Mouse (Mus musculus): ENCODE measurements at regions not wholly inside any gene's neighbourhood (a gene's known extent, or its start where the extent isn't known, plus 50 kb on each side); places are given as distances from the start of the nearest gene placed in this dataset.

GRCm38 (mm10) chr7:70067071-70067470, 299.5 kb downstream of the Nr2f2 start:
- TF ChIP-seq CTCF (IDR thresholded peaks at IDR 0.05; ENCODE audit: insufficient read depth, low read depth, low read length) (no peak), POLR2A (IDR thresholded peaks at IDR 0.05; ENCODE audit: insufficient read depth, low read depth, low read length) (no peak)
- H3K27ac ChIP-seq (ENCODE audit: insufficient read depth, low read depth, low read length) = no peak overlapping the region
- no peak overlapping the region for H3K4me3 ChIP-seq (ENCODE audit: insufficient read depth, low read depth, low read length)
- peaks cover 5% of the 10 kb centered on the region; the same call in 1 of the 2 replicates for H3K4me1 ChIP-seq (ENCODE audit: control insufficient read depth, insufficient read depth, low read length)
- WGBS = 95% methylated on average over 5 of the region's 5 CpGs

DNA sequence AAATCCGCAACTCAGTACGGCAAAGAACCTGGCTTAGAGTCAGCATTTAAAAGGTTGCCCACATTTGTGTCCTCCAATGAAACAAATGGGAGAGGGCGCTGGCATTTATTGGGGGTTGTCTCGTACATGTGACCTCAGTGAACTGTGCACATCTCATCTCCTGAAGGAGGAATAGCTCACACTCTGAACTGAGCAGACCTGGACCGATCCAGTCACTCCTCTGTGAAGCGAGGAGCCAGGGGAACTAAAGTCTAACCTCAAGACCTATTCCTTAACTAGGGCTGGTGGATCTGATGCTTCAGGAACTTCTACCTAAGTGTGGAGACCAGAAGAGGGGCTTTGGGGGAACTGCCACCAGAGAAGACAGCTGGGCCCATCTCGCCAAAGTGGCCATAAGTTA, 300.1 kb downstream of the Nr2f2 start:
- Histone ChIP-seq H3K4me3 (ENCODE audit: insufficient read depth, low read depth, low read length) (no peak overlapping the region), H3K4me1 (ENCODE audit: control insufficient read depth, insufficient read depth, low read length) (peaks cover 5% of the 10 kb centered on the region; the same call in 1 of the 2 replicates), H3K27ac (ENCODE audit: insufficient read depth, low read depth, low read length) (no peak overlapping the region)
- 90% methylated on average over 7 of the region's 7 CpGs for WGBS
- TF ChIP-seq POLR2A (IDR thresholded peaks at IDR 0.05; ENCODE audit: insufficient read depth, low read depth, low read length) (no peak), CTCF (IDR thresholded peaks at IDR 0.05; ENCODE audit: insufficient read depth, low read depth, low read length) (no peak)

DNA sequence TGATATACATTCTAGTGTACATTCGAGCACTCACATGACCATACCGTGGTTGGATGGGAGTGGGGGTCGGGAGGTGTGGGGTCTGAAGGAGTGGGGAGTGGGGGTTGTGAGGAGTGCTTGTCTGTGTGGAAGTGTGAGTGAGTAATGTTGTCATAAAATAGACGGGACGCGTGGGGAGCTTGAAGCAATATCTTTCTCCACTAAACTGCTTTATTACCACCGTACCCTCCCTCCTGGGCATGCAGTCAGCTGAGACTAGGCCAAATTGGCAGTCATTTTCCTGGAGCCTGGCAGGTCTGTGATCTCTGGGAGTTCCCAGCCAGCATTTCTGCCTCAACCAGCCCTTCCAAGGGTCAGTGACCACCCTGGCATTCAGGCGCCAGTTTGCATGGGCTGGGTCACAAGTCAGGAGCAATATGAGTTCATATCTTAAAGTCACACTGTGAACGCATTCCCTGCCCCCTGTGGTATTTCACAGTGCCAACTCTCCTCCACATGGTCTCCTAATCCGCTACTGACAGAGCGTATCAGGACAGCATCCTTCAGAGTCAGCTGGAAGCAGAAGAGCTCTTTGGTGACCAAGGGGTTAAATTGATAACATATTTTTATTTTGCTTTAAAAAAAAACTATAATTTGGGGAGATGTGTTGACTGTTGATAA, 300.9 kb downstream of the Nr2f2 start:
- H3K4me1 ChIP-seq (ENCODE audit: control insufficient read depth, insufficient read depth, low read length) = peaks cover 5% of the 10 kb centered on the region; the same call in 1 of the 2 replicates
- WGBS = 57% methylated on average over 11 of the region's 11 CpGs
- H3K4me3 ChIP-seq (ENCODE audit: insufficient read depth, low read depth, low read length) = no peak overlapping the region
- no peak overlapping the region for H3K27ac ChIP-seq (ENCODE audit: insufficient read depth, low read depth, low read length)
- TF ChIP-seq CTCF (IDR thresholded peaks at IDR 0.05; ENCODE audit: insufficient read depth, low read depth, low read length) = no peak
- TF ChIP-seq POLR2A (IDR thresholded peaks at IDR 0.05; ENCODE audit: insufficient read depth, low read depth, low read length) = no peak

- TF ChIP-seq CTCF (IDR thresholded peaks at IDR 0.05; ENCODE audit: insufficient read depth, low read depth, low read length) = no peak
- no peak for TF ChIP-seq POLR2A (IDR thresholded peaks at IDR 0.05; ENCODE audit: insufficient read depth, low read depth, low read length)
- no peak overlapping the region for H3K4me3 ChIP-seq (ENCODE audit: insufficient read depth, low read depth, low read length)
- H3K4me1 ChIP-seq (ENCODE audit: control insufficient read depth, insufficient read depth, low read length) = no peaks in the 10 kb centered on the region
- 72% methylated on average over 5 of the region's 5 CpGs for WGBS
- H3K27ac ChIP-seq (ENCODE audit: insufficient read depth, low read depth, low read length) = no peak overlapping the region
These were observed 319.2 kb downstream of the Nr2f2 start for GRCm38 (mm10) chr7:70047415-70047753.

- TF ChIP-seq POLR2A (IDR thresholded peaks at IDR 0.05; ENCODE audit: insufficient read depth, low read depth, low read length) = no peak
- TF ChIP-seq CTCF (IDR thresholded peaks at IDR 0.05; ENCODE audit: insufficient read depth, low read depth, low read length) = no peak
- WGBS = 67% methylated on average over 17 of the region's 17 CpGs
- H3K4me1 ChIP-seq (ENCODE audit: control insufficient read depth, insufficient read depth, low read length) = no peaks in the 10 kb centered on the region
- H3K4me3 ChIP-seq (ENCODE audit: insufficient read depth, low read depth, low read length) = no peak overlapping the region
- H3K27ac ChIP-seq (ENCODE audit: insufficient read depth, low read depth, low read length) = no peak overlapping the region
These were observed 319.7 kb downstream of the Nr2f2 start for GRCm38 (mm10) chr7:70046691-70047414.

DNA sequence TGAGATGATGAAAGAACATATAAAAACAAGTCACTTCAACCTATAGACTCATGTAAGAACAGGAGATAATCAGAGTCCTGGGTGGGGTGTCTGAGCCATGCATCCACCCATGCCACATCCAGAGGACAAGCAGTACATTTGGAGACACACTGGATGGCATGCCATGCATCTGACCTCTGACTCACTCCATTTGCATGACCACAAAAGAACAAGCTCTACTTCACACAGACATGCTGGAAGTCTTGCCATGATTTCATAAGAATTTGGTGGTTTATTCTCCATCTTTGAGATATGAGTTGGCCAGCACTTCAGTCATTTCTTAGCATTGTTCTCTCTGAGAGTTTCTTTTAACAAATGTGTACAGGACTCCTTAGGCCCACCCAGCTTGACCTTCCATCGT, 329.5 kb downstream of the Nr2f2 start:
- TF ChIP-seq POLR2A (IDR thresholded peaks at IDR 0.05; ENCODE audit: insufficient read depth, low read depth, low read length) = no peak
- TF ChIP-seq CTCF (IDR thresholded peaks at IDR 0.05; ENCODE audit: insufficient read depth, low read depth, low read length) = no peak
- WGBS = 85% methylated on average over 1 of the region's 1 CpGs
- no peak overlapping the region for H3K27ac ChIP-seq (ENCODE audit: insufficient read depth, low read depth, low read length)
- H3K4me3 ChIP-seq (ENCODE audit: insufficient read depth, low read depth, low read length) = no peak overlapping the region
- no peaks in the 10 kb centered on the region for H3K4me1 ChIP-seq (ENCODE audit: control insufficient read depth, insufficient read depth, low read length)

GRCm38 (mm10) chr7:70032857-70033256, 333.7 kb downstream of the Nr2f2 start:
- no peaks in the 10 kb centered on the region for H3K4me1 ChIP-seq (ENCODE audit: control insufficient read depth, insufficient read depth, low read length)
- H3K27ac ChIP-seq (ENCODE audit: insufficient read depth, low read depth, low read length) = no peak overlapping the region
- no peak overlapping the region for H3K4me3 ChIP-seq (ENCODE audit: insufficient read depth, low read depth, low read length)
- no peak for TF ChIP-seq POLR2A (IDR thresholded peaks at IDR 0.05; ENCODE audit: insufficient read depth, low read depth, low read length)
- no peak for TF ChIP-seq CTCF (IDR thresholded peaks at IDR 0.05; ENCODE audit: insufficient read depth, low read depth, low read length)
- WGBS = 96% methylated on average over 2 of the region's 2 CpGs

DNA sequence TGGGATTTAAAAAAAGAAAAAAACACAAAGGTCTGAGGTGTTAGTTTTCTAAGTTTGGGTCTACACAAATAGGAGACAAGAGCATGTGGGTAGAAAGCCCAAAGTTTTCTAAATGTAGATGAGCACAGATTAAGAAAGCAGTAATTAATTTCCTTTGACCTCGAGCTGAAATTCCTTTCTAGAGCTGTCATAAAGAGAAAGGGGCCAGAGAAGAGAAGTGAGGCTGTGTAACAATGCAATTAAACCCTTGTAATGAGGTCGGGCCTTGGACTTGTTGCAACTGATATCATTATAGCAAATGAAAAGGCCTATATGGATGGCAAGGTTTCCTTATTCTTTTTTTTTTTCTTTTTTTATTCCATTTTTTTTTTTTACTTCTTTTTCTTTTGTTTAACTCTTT, 337.2 kb downstream of the Nr2f2 start:
- Histone ChIP-seq H3K27ac (ENCODE audit: insufficient read depth, low read depth, low read length) (no peak overlapping the region), H3K4me1 (ENCODE audit: control insufficient read depth, insufficient read depth, low read length) (no peaks in the 10 kb centered on the region), H3K4me3 (ENCODE audit: insufficient read depth, low read depth, low read length) (no peak overlapping the region)
- WGBS = 47% methylated on average over 2 of the region's 2 CpGs
- TF ChIP-seq POLR2A (IDR thresholded peaks at IDR 0.05; ENCODE audit: insufficient read depth, low read depth, low read length) = no peak
- no peak for TF ChIP-seq CTCF (IDR thresholded peaks at IDR 0.05; ENCODE audit: insufficient read depth, low read depth, low read length)

- no peak overlapping the region for H3K4me3 ChIP-seq (ENCODE audit: insufficient read depth, low read depth, low read length)
- TF ChIP-seq POLR2A (IDR thresholded peaks at IDR 0.05; ENCODE audit: insufficient read depth, low read depth, low read length) = no peak
- H3K4me1 ChIP-seq (ENCODE audit: control insufficient read depth, insufficient read depth, low read length) = no peaks in the 10 kb centered on the region
- no peak overlapping the region for H3K27ac ChIP-seq (ENCODE audit: insufficient read depth, low read depth, low read length)
These were observed 341.0 kb downstream of the Nr2f2 start for GRCm38 (mm10) chr7:70025527-70025926.
